ENCODE assay signal across 19 mouse cellular contexts in the genomic region with DNA sequence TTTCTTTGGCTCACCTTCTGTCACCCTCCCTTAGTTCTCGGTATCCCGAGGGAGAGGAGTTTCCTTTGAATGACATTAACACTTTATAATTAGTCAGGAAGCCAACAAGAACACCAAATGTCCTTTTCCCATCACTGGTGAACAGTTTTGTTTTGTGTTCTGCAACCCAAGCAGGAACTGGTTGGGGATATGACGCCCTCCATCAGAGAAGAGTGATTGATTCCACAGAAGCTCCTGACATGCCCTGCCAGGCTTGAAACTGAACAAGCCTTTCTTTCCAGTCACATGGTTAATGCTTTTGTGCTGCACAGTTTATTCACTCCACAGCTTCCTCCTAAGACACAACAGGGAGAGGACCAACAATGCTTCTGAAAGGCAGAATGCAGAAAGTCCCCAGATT. TPM values are rescaled to one million over a fixed set of nuclear protein-coding genes. Genes with fewer than 3 reads are reported as not detected.
A peak's percentile ranks its signal among the peaks of the same experiment; 100 is the strongest.
DNase-seq lines count a peak whose midpoint lies in the region; ATAC-seq and TF ChIP-seq lines count a peak whose summit lies in the region.
"Had no signal": no experiment of that assay in that cellular context is flagged by ENCODE, and none has a peak within 500 bp of the region (broad histone marks: within the 10 kb centered on the region; RNA-seq: fewer than 3 reads in every experiment).

No protein-coding gene starts in this region.

- H3K4me3 ChIP-seq in midbrain, embryonic 10.5 days, result no peak overlapping the region
- no peak overlapping the region for H3K4me3 ChIP-seq in midbrain, postnatal 0 days (ENCODE audit: low read depth, low read length)
- no peak overlapping the region for H3K4me3 ChIP-seq in kidney, embryonic 15.5 days (replicated peaks)
- H3K4me3 ChIP-seq: hindbrain, embryonic 15.5 days; limb, embryonic 10.5 days; liver, embryonic 12.5 days; lung, embryonic 15.5 days; megakaryocyte, embryonic 14.5 days had no signal

- H3K4me1 ChIP-seq in midbrain, embryonic 10.5 days, result peaks cover 13% of the 10 kb centered on the region
- H3K4me1 ChIP-seq in midbrain, postnatal 0 days (ENCODE audit: insufficient read depth, low read length), result no peaks in the 10 kb centered on the region
- no peaks in the 10 kb centered on the region for H3K4me1 ChIP-seq in kidney, embryonic 15.5 days
- H3K4me1 ChIP-seq: hindbrain, embryonic 15.5 days; limb, embryonic 10.5 days; liver, embryonic 12.5 days; lung, embryonic 15.5 days had no signal

- no peak overlapping the region for H3K4me2 ChIP-seq in midbrain, postnatal 0 days (ENCODE audit: low read depth, low read length, poor library complexity, severe bottlenecking)
- H3K4me2 ChIP-seq in kidney, embryonic 15.5 days, result no peak overlapping the region
- H3K4me2 ChIP-seq: hindbrain, embryonic 15.5 days; liver, embryonic 12.5 days; lung, embryonic 15.5 days had no signal

- DNase-seq in heart, adult 11 months, result peak; percentile 97
- no peak for DNase-seq in heart, postnatal 4 days
- no peak for DNase-seq in midbrain, embryonic 10.5 days (ENCODE audit: low spot score)
- DNase-seq in midbrain, postnatal 0 days (ENCODE audit: low spot score), result no peak
- DNase-seq in heart, adult 9 months (ENCODE audit: low spot score in 2 of 2), result peak; percentile 62 to 76
- peak; percentile 16 for DNase-seq in skeletal muscle tissue, adult 2 months (ENCODE audit: low read depth, low spot score)
- DNase-seq: cerebellum, adult 2 months; gastrocnemius, postnatal 14 days; kidney, adult 8-10 months; kidney, postnatal 4 days; layer of hippocampus, postnatal 36 days; right cerebral cortex, postnatal 25 days; thymus, adult 2 months had no signal

- peaks cover 100% of the 10 kb centered on the region for H3K27me3 ChIP-seq in midbrain, embryonic 10.5 days (ENCODE audit: low read depth, poor library complexity, severe bottlenecking)
- H3K27me3 ChIP-seq in midbrain, postnatal 0 days (ENCODE audit: insufficient read depth, low read length), result no peaks in the 10 kb centered on the region; the same call in 1 of the 2 replicates
- peaks cover 74% of the 10 kb centered on the region for H3K27me3 ChIP-seq in kidney, embryonic 15.5 days

- no peaks in the 10 kb centered on the region for H3K9me3 ChIP-seq in midbrain, embryonic 10.5 days (replicated peaks)
- H3K9me3 ChIP-seq in midbrain, postnatal 0 days (ENCODE audit: low read length), result no peaks in the 10 kb centered on the region
- H3K9me3 ChIP-seq in kidney, embryonic 15.5 days (replicated peaks), result no peaks in the 10 kb centered on the region
- H3K9me3 ChIP-seq: hindbrain, embryonic 15.5 days; limb, embryonic 10.5 days; liver, embryonic 12.5 days; lung, embryonic 15.5 days; megakaryocyte, embryonic 14.5 days had no signal

- no peak overlapping the region for H3K9ac ChIP-seq in midbrain, postnatal 0 days (replicated peaks; ENCODE audit: low read length, poor library complexity, severe bottlenecking)
- H3K9ac ChIP-seq in kidney, embryonic 15.5 days, result no peak overlapping the region
- H3K9ac ChIP-seq: hindbrain, embryonic 15.5 days; liver, embryonic 12.5 days; lung, embryonic 15.5 days had no signal

- WGBS in midbrain, embryonic 10.5 days, result 75% methylated on average over 3 of the region's 3 CpGs
- WGBS in midbrain, postnatal 0 days, result 58% methylated on average over 3 of the region's 3 CpGs
- WGBS in kidney, embryonic 15.5 days, result 64% methylated on average over 3 of the region's 3 CpGs

- peak overlapping the region; percentile 38; the same call in 1 of the 2 replicates for H3K27ac ChIP-seq in midbrain, embryonic 10.5 days (replicated peaks)
- no peak overlapping the region for H3K27ac ChIP-seq in midbrain, postnatal 0 days (ENCODE audit: low read depth, low read length)
- no peak overlapping the region for H3K27ac ChIP-seq in kidney, embryonic 15.5 days
- H3K27ac ChIP-seq: hindbrain, embryonic 15.5 days; limb, embryonic 10.5 days; liver, embryonic 12.5 days; lung, embryonic 15.5 days had no signal

- H3K36me3 ChIP-seq in midbrain, embryonic 10.5 days, result no peaks in the 10 kb centered on the region
- H3K36me3 ChIP-seq in midbrain, postnatal 0 days (ENCODE audit: insufficient read depth, low read length), result no peaks in the 10 kb centered on the region
- H3K36me3 ChIP-seq in kidney, embryonic 15.5 days, result no peaks in the 10 kb centered on the region
- H3K36me3 ChIP-seq: hindbrain, embryonic 15.5 days; limb, embryonic 10.5 days; liver, embryonic 12.5 days; lung, embryonic 15.5 days had no signal

- TF ChIP-seq CTCF in midbrain, postnatal 0 days (IDR thresholded peaks at IDR 0.05), result no peak

- ATAC-seq in midbrain, postnatal 0 days (ENCODE audit: low FRiP score), result no peak
- ATAC-seq in kidney, embryonic 15.5 days (replicated peaks; ENCODE audit: low FRiP score), result no peak
- ATAC-seq: liver, embryonic 12.5 days had no signal

RNA-seq across cellular contexts. Expression of a gene that starts 57.8 kb away (rescaled TPM):
- total RNA-seq in heart, postnatal 4 days (2021), result 100 to 1,000 TPM; 856 to 962 TPM
- polyA plus RNA-seq in midbrain, embryonic 10.5 days (2016; fragmentation: Nextera tagmentation; extraction: Ambion mirVana), result 3,605 and 4,052 TPM in 2 replicates
- total RNA-seq in midbrain, postnatal 0 days (2014; rRNA removed), result 1,032 and 1,416 TPM in 2 replicates
- polyA plus RNA-seq in midbrain, postnatal 0 days (2015; fragmentation: Nextera tagmentation; extraction: Ambion mirVana), result 4,228 and 4,382 TPM in 2 replicates
- polyA plus RNA-seq in kidney, embryonic 15.5 days (2015; fragmentation: Nextera tagmentation; extraction: Ambion mirVana), result 2,736 and 2,813 TPM in 2 replicates

Comparison
In these comparisons a context has a peak if more than half of its experiments do, and no peak if none do; other contexts are left out.
1. DNase-seq: peak in heart, adult 11 months (single experiment), heart, adult 9 months (2 of 2) and skeletal muscle tissue, adult 2 months (single experiment); none in heart, postnatal 4 days (single experiment), midbrain, embryonic 10.5 days (single experiment) and midbrain, postnatal 0 days (single experiment).